Mouse (Mus musculus): Measurements from ENCODE around the gene 1810010D01Rik. TPM values are rescaled to one million over a fixed set of nuclear protein-coding genes. Genes with fewer than 3 reads are reported as not detected.
A peak's percentile ranks its signal among the peaks of the same experiment; 100 is the strongest.

1810010D01Rik gene
- polyA plus RNA-seq, 1 experiment from 2014 or later = 0.34 TPM

DNA sequence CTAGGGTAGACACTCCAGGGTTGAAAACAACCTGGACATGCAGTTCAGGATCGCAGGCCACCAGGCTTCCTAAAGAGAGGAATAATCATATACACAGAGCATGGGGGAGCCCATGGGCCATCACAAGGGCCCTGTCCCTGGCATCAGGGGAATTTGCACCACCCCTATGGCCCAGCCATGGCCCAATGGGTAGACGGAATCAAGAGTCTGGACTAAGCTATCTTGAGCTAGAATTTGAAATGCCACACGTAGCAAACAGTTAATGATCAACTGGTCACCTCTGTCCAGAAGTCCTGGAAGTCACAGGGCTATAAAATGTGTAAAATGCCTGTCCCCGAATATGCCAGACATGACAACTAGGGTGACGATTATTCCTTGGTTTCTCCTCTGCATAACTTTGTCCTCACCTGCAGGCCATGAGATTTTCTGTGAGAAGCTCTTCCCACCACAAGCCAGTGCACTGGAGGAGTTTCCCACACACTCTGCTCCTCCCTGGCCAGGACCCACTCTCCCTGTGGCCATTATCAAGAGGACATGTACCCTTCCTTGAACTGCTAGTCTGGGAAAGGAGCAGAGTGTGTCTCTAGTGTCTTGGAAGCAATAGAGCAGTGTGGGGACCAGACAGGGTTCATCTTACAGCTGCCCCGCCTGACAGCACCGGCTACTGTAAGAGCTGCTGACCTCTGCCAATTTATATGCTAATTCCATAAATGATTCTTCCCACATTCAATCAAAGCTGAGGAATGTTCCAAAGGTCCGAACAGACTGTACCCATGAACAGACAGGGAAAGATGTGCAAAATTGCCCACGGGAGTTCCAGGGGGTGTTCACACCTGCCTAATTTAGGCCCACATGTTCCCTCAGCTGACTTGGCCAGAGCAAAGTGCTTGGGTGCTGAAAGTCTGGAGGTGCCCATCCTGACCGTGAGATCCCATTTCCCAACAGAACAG is 27.2 kb upstream of the 1810010D01Rik start:
- no peak overlapping the region for H3K9ac ChIP-seq (replicated peaks)
- H3K27ac ChIP-seq (replicated peaks) = no peak overlapping the region
- no peaks in the 10 kb centered on the region; the same call in 1 of the 2 replicates for H3K4me1 ChIP-seq
- H3K4me2 ChIP-seq (replicated peaks) = no peak overlapping the region
- no peak overlapping the region for H3K4me3 ChIP-seq
- 86% methylated on average over 10 of the region's 10 CpGs for WGBS
- H3K9me3 ChIP-seq = no peaks in the 10 kb centered on the region
- H3K27me3 ChIP-seq = no peaks in the 10 kb centered on the region
- ATAC-seq (replicated peaks) = no peak
- H3K36me3 ChIP-seq = no peaks in the 10 kb centered on the region

DNA sequence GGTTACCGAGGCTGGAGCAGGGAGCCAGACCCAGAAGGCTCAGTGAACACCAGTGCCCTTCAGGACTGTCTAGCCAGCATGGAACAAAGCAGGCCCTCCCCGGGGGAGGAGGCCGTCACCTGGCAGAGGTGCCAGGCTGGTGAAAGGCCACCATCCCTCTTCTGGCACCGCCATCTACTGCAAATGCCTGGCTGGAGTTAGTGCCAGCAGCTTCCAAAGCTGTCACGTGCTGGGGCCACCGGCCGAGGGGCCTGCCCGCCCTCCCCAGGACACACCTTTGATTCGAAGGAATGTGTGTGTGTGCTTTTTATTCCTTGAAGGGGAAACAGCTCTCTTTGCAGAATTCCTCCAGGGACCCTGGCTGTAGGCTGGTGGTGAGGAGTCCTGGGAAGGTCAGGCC is 23.7 kb upstream of the 1810010D01Rik start:
- Histone ChIP-seq H3K36me3 (no peaks in the 10 kb centered on the region), H3K4me1 (no peaks in the 10 kb centered on the region; the same call in 1 of the 2 replicates), H3K9me3 (no peaks in the 10 kb centered on the region), H3K9ac (replicated peaks) (no peak overlapping the region), H3K27me3 (no peaks in the 10 kb centered on the region), H3K4me2 (replicated peaks) (no peak overlapping the region), H3K4me3 (no peak overlapping the region), H3K27ac (replicated peaks) (no peak overlapping the region)
- ATAC-seq (replicated peaks) = no peak
- 74% methylated on average over 9 of the region's 9 CpGs for WGBS

DNA sequence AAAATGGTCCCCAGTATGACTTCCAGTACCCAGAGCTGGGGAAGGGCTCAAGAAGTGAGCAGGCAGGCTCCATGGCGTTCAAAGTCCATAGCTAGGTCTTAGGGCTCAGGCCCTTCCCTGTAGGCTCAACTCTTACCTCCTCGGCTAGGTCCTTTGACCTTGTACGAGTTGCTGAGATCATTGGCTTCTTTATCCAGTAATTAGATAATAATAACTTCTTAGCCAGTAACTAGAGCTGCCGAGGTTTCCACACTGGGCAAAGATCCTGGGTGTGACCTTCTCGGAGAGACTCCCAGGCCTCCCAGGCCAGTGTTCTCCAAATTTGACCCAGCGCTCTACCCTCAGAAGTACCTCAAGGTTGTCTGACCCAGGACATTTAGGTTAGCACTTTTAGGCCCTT is 18.7 kb upstream of the 1810010D01Rik start:
- 91% methylated on average over 6 of the region's 6 CpGs for WGBS
- no peaks in the 10 kb centered on the region for H3K36me3 ChIP-seq
- H3K27ac ChIP-seq (replicated peaks) = no peak overlapping the region
- ATAC-seq (replicated peaks) = no peak
- H3K4me1 ChIP-seq = no peaks in the 10 kb centered on the region; the same call in 1 of the 2 replicates
- H3K4me2 ChIP-seq (replicated peaks) = no peak overlapping the region
- H3K4me3 ChIP-seq = no peak overlapping the region
- H3K9ac ChIP-seq (replicated peaks) = no peak overlapping the region
- no peaks in the 10 kb centered on the region for H3K27me3 ChIP-seq
- H3K9me3 ChIP-seq = no peaks in the 10 kb centered on the region

DNA sequence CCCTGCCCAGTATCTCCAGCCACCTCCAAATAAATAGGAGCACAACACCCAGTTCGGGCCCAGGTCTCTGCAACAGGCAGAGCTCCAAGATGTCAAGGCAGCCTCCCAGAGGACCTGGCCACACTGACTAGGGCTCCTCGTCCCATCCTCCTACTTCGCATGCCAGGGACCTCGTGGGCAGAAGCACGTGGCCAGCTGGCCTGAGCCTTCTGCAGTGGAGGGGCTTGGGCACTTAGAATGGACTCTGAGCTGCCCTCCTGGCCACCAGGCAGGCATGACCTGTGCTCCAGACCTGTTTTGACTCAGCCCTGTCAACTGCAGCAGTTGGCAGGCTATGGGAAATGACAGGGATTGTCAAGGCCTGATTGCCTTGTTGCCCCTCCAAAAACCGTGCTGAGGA is 17.7 kb upstream of the 1810010D01Rik start:
- 91% methylated on average over 6 of the region's 6 CpGs for whole genome bisulfite sequencing
- Histone ChIP-seq H3K4me3 (no peak overlapping the region), H3K27me3 (no peaks in the 10 kb centered on the region), H3K4me1 (no peaks in the 10 kb centered on the region), H3K4me2 (replicated peaks) (no peak overlapping the region), H3K36me3 (no peaks in the 10 kb centered on the region), H3K9me3 (no peaks in the 10 kb centered on the region), H3K27ac (replicated peaks) (no peak overlapping the region), H3K9ac (replicated peaks) (no peak overlapping the region)
- ATAC-seq (replicated peaks) = no peak

DNA sequence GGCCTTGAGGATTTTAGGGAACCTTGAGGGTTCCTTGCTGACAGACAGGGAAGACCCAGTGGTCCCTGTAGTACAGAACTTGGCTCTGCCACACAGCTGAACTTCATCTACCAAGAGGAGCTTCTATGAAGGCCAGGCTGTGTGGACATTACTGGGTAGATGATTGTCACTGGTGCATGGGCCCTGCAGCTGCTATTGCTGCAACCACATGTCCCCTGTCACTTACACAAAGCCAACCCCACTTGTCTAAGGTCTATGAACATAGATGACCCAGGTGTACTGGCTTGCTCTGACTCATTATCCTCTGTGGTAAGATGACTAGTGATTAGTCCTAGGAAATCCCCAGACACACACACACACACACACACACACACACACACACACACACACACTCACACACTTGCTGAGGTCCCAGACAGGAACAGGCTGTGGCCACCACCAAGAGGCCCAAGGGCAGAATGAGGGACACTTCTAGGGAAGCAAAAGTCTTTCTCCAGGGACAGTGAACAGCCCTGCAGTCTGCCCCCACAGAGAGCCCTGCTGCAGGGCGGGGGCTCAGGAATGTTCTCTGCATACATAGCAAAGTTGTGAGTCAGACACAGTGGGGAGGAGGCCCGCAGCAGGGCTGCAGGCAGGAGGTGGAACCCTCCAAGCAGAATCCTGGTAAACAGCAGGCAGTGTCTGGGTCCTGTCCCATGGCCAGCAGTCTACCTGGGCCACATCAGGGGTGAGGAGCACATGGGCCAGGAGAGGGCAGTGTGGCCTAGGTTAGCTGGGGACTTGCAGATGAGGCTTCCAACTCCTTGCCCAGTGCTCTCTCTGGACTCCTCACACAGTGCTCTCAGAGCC is 14.1 kb upstream of the 1810010D01Rik start:
- WGBS = 30% methylated on average over 2 of the region's 2 CpGs
- no peak overlapping the region for H3K4me3 ChIP-seq
- H3K27ac ChIP-seq (replicated peaks) = no peak overlapping the region

DNA sequence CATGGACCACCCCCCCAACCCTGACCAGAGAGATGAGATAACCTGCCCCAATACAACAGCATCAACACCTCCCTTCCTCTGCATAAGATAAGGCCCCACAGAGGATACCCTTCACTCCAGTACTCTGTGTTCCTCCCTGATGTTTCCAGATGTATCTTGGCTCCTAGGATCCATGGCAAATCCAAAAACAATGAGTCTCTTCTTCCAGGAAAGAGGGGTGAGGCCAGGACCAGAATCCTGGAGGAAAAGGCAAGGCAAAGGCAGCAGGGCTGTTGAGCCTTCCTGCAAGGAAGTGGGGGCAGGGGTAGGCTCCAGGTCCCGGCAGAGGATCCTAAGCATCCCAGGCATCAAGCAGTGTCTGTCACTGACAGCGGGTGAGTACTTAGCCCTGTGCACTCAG is 13.4 kb upstream of the 1810010D01Rik start:
- no peak overlapping the region for H3K4me2 ChIP-seq (replicated peaks)
- no peak for ATAC-seq (replicated peaks)
- H3K27ac ChIP-seq (replicated peaks) = no peak overlapping the region
- H3K4me3 ChIP-seq = no peak overlapping the region
- H3K27me3 ChIP-seq = no peaks in the 10 kb centered on the region
- H3K36me3 ChIP-seq = no peaks in the 10 kb centered on the region
- H3K4me1 ChIP-seq = no peaks in the 10 kb centered on the region
- 81% methylated on average over 2 of the region's 2 CpGs for WGBS
- H3K9me3 ChIP-seq = no peaks in the 10 kb centered on the region
- no peak overlapping the region for H3K9ac ChIP-seq (replicated peaks)

More for the DNA sequence above, 14.1 kb upstream of the 1810010D01Rik start:
- H3K9ac ChIP-seq (replicated peaks) = no peak overlapping the region
- H3K27me3 ChIP-seq = no peaks in the 10 kb centered on the region
- no peaks in the 10 kb centered on the region for H3K9me3 ChIP-seq
- H3K36me3 ChIP-seq = no peaks in the 10 kb centered on the region
- ATAC-seq (replicated peaks) = no peak
- no peaks in the 10 kb centered on the region for H3K4me1 ChIP-seq
- no peak overlapping the region for H3K4me2 ChIP-seq (replicated peaks)

DNA sequence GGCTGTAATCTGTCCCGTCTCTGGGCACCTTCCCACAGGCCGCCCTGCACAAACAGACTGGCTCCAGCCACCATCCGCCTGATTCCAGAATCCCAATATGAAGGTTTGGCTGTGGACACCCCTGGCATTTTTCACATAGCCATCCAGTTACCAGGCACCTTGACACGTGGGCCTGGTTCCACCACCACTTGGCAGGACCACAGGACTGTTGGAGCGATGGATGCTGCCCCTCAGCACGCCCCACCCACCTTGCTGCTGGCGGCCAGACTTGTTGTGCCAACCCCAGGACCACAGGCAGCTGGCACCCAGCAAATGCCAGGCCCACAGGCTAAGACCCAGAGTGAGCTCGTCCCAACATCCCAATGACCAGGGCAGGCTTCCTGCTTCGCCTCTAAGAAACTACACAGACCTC is 11.5 kb upstream of the 1810010D01Rik start:
- ATAC-seq (replicated peaks) = peak; percentile 24; the same call in 1 of the 2 replicates
- WGBS = 81% methylated on average over 9 of the region's 9 CpGs

DNA sequence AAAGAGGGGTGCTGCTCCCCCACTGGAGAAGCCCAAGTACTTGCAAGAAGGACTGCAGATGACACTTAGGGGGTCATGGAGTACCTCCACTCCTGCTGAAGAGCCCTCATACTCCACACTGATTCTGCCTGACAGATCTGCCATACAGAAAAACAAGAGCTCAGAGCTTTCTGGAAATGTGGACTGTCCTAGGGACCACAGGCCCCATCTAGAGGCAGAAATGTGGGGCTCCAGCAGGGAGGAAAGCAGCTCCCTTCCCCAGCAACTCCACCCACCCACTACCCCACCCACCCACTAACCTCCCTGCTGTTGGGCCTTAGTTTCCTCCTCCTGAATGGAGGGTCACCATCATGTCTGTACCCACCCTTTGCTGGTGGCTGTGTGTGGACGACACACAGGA is 8.7 kb upstream of the 1810010D01Rik start:
- H3K36me3 ChIP-seq = no peaks in the 10 kb centered on the region
- no peak overlapping the region for H3K27ac ChIP-seq (replicated peaks)
- ATAC-seq (replicated peaks) = no peak
- no peaks in the 10 kb centered on the region for H3K9me3 ChIP-seq
- no peak overlapping the region for H3K4me3 ChIP-seq
- H3K4me1 ChIP-seq = peaks cover 8% of the 10 kb centered on the region
- H3K4me2 ChIP-seq (replicated peaks) = no peak overlapping the region
- 72% methylated on average over 1 of the region's 1 CpGs for WGBS
- H3K9ac ChIP-seq (replicated peaks) = no peak overlapping the region
- H3K27me3 ChIP-seq = no peaks in the 10 kb centered on the region

More for the DNA sequence above, 11.5 kb upstream of the 1810010D01Rik start:
- Histone ChIP-seq H3K4me1 (no peaks in the 10 kb centered on the region), H3K27me3 (no peaks in the 10 kb centered on the region), H3K9ac (replicated peaks) (no peak overlapping the region), H3K27ac (replicated peaks) (no peak overlapping the region), H3K4me3 (no peak overlapping the region), H3K36me3 (no peaks in the 10 kb centered on the region), H3K9me3 (no peaks in the 10 kb centered on the region), H3K4me2 (replicated peaks) (no peak overlapping the region)

DNA sequence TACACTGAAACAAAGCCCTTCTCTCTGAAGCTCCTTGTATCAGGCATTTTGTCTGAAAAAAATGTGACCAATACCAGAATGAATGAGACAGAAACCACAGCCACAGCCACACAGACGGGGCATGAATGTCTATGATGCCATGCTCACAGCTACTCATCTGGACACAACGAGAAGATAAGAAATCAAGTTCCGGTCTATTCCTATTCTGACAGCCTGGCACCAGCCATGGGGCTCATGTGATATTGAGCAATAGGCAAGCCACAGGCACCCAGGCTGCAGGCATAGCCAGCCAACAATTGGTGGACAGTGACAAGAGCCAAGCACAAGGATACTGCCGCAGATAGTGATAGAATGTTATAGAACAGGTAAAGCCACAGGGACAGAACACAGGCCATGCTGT is 7.6 kb upstream of the 1810010D01Rik start:
- Histone ChIP-seq H3K9ac (replicated peaks) (no peak overlapping the region), H3K27ac (replicated peaks) (no peak overlapping the region), H3K4me2 (replicated peaks) (no peak overlapping the region), H3K9me3 (no peaks in the 10 kb centered on the region), H3K4me3 (no peak overlapping the region), H3K27me3 (no peaks in the 10 kb centered on the region), H3K4me1 (peaks cover 16% of the 10 kb centered on the region), H3K36me3 (no peaks in the 10 kb centered on the region)
- ATAC-seq (replicated peaks) = no peak
- 85% methylated on average over 4 of the region's 4 CpGs for WGBS

DNA sequence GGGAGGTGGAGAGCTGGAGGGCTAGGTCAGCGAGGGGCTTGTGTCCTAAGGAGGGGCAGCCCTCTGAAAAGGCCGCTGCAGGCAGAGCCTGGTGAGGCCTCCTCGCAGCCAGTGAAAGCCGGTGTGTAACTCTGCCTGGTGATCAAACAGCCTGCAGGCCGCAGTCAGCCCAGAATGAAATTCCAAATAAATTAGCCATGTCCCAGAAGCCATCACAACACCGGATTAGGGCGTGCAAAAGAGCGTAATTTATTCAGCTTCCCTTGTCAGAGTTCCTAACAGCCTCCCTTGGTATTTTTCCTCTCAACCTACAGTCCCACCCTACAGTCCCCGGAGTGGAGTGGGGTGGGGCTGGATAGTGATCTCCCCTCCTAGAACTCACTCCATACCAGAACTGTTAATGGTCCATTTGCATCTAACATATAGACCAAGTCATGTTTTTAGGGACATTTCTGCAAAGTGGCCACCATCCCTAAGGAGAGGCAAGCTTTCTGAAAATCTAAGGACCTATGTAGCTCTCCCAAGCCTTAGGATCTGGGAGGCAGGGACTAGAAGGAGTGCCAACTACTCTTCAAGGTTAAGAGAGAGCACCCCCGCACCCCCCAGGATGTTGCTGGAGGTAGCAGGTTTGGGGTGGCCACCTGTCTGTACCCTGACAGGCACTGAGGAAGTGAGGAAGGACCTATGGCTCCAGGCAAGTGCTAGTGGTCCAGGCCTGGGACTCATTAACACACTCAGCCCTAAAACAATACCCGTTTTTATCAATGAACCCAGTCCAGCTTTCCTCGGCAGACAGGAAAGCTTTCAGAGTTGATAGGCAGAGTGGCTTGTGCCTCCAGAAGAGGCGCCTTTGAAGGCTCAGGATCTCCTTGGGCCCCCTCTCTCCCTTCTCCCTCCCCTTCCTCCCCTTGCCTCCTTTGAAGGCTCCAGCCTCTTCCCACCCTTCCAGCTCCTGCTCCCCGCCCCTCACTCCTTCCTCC is 4.1 kb upstream of the 1810010D01Rik start:
- H3K4me3 ChIP-seq = no peak overlapping the region
- H3K27me3 ChIP-seq = no peaks in the 10 kb centered on the region
- peak; percentile 74 for ATAC-seq (replicated peaks)
- H3K27ac ChIP-seq (replicated peaks) = peak overlapping the region; percentile 73
- H3K36me3 ChIP-seq = no peaks in the 10 kb centered on the region
- H3K4me2 ChIP-seq (replicated peaks) = no peak overlapping the region
- 6% methylated on average over 14 of the region's 14 CpGs for WGBS
- H3K9me3 ChIP-seq = no peaks in the 10 kb centered on the region
- no peak overlapping the region for H3K9ac ChIP-seq (replicated peaks)
- peaks cover 20% of the 10 kb centered on the region for H3K4me1 ChIP-seq

DNA sequence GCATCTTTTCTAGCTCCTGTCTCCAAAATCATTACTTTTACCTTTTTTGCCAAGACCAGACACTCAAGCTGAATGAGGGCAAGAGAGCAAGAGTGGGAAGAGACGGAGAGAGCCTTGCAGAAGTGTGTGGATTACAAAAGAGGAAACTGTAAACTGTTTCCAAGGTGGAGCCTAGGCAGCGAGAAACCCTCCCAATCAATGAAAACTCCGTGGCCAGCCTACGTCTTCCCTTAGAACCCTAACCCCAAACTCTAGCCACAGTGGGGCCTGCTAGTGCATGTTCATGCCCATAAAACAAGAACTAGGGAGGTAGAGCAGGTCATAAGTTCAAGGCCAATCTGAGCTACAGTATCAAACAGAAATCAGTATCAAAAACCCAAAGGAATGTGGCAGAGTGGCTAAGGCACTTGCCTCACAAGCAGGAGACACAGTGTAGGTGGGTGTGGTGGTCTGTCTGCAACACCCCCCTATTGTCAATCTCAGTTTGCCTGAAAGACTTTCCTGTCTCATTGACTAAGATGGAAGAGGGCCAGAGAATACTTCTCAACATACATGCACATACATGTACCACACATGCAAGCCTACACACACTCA is 2.7 kb upstream of the 1810010D01Rik start:
- ATAC-seq (replicated peaks) = no peak
- Histone ChIP-seq H3K27ac (replicated peaks) (no peak overlapping the region), H3K4me2 (replicated peaks) (no peak overlapping the region), H3K9me3 (no peaks in the 10 kb centered on the region), H3K27me3 (no peaks in the 10 kb centered on the region), H3K9ac (replicated peaks) (no peak overlapping the region), H3K4me1 (peaks cover 34% of the 10 kb centered on the region), H3K36me3 (no peaks in the 10 kb centered on the region), H3K4me3 (no peak overlapping the region)
- 64% methylated on average over 4 of the region's 4 CpGs for WGBS
